Mouse (Mus musculus): ENCODE measurements around the gene Olfr1250.
"Not testable (repeated sequence)": the region's sequence is repeated elsewhere in the genome, so short reads cannot be mapped to it uniquely, and the experiment has no call there.

Gene Olfr1250

GRCm38 (mm10) chr2:89661367-89661766 lies at the start of gene Olfr1250:
Olfr1250 (minus strand) TSS chr2:89661467.
- no peak for DNase-seq (ENCODE audit: low read depth, low spot score)

GRCm38 (mm10) chr2:89691980-89692379 lies 30.7 kb upstream of the Olfr1250 start:
- DNase-seq (ENCODE audit: low read depth, low spot score), result no peak

DNA sequence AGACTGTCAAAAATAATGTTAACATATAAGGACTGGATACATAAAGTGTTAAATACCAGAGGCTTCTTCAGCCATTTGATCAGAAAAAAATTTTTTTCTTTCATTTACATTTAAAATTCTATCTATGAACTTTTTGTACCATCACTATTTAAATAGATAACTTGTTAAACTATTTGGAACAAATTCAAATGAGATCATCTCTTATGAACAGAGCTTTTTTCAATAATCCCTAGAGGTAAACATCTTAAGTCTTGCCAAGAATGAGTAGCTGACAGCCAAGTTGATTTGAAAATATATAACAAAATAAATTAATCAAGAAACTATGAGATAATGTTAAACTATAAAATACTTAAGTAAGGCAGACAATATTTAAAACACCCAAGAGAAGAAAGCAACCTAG lies 10.6 kb upstream of the Olfr1250 start, which contains the start of gene Olfr1251:
Gene Olfr1251 (minus strand): TSS at position 101 of the 400 bp plus-strand sequence.
- no peak for DNase-seq (ENCODE audit: low read depth, low spot score)

- no peak for DNase-seq (ENCODE audit: low read depth, low spot score)
These were observed 26.4 kb downstream of the Olfr1250 start, which contains the start of gene Olfr1249 for GRCm38 (mm10) chr2:89634883-89635282. Olfr1249 (minus strand) TSS chr2:89634983.

GRCm38 (mm10) chr2:89618145-89618544 lies 43.1 kb downstream of the Olfr1250 start, which contains the start of gene Olfr1248:
Olfr1248 (minus strand) TSS chr2:89618245.
- DNase-seq (ENCODE audit: low read depth, low spot score), result not testable (repeated sequence)

DNA sequence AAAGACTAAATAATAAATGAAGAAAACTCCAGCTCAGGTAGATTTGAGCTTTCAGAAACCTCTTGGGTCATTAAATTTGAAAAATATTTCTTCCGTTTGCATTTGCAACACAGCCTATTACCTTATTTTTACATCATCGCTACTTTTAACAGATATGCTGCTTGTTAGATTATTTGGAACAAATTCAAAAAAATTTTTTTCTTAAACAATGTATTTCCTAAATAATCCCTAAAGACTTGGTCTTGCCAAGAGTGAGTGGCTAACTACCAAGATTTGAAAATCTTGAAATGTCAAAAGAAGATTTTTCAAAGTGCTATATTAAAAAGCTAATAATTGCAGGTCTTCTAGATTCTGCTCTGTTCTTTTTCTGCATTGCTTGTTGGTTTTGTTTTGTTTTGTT lies 47.2 kb downstream of the Olfr1250 start, which contains the start of gene Olfr1247:
Gene Olfr1247 (minus strand): TSS at position 101 of the 400 bp plus-strand sequence.
- DNase-seq (ENCODE audit: low read depth, low spot score), result no peak

Measured in A20 (cell line).